In genomic region chr13:103285821-103286220, GRCm38 (mm10) we compare ENCODE assay signal across 18 mouse cellular contexts. TPM values are rescaled to one million over a fixed set of nuclear protein-coding genes. Genes with fewer than 3 reads are reported as not detected.
DNase-seq lines count a peak whose midpoint lies in the region; ATAC-seq lines count a peak whose summit lies in the region.
"Had no signal": no experiment of that assay in that cellular context is flagged by ENCODE, and none has a peak within 500 bp of the region (broad histone marks: within the 10 kb centered on the region; RNA-seq: fewer than 3 reads in every experiment).

No protein-coding gene starts in this region.

- DNase-seq in heart, adult 11 months = peak; percentile 94
- no peak for DNase-seq in heart, postnatal 14 days
- peak; percentile 80 for DNase-seq in kidney, adult 9 months
- peak; percentile 11 for DNase-seq in embryonic facial prominence, embryonic 10.5 days (ENCODE audit: low spot score)
- peak; percentile 48 to 65 for DNase-seq in kidney, postnatal 36 days
- no peak for DNase-seq in T-cell, adult 2 months (ENCODE audit: low spot score)
- DNase-seq: cerebellum, adult 2 months; cerebellum, postnatal 36 days; retina, postnatal 1 day; right cerebral cortex, postnatal 4 days had no signal

- no peak overlapping the region for H3K4me3 ChIP-seq in kidney, embryonic 14.5 days (ENCODE audit: low read length)
- H3K4me3 ChIP-seq in embryonic facial prominence, embryonic 10.5 days = no peak overlapping the region
- H3K4me3 ChIP-seq: forebrain, embryonic 13.5 days; lung, embryonic 15.5 days; midbrain, embryonic 12.5 days had no signal

- H3K4me2 ChIP-seq in kidney, embryonic 14.5 days (replicated peaks; ENCODE audit: low read depth, low read length) = no peak overlapping the region
- H3K4me2 ChIP-seq: forebrain, embryonic 13.5 days; lung, embryonic 15.5 days; midbrain, embryonic 12.5 days had no signal

- H3K4me1 ChIP-seq in kidney, embryonic 14.5 days (ENCODE audit: control insufficient read depth, insufficient read depth, low read length) = no peaks in the 10 kb centered on the region
- H3K4me1 ChIP-seq in embryonic facial prominence, embryonic 10.5 days = no peaks in the 10 kb centered on the region
- H3K4me1 ChIP-seq: forebrain, embryonic 13.5 days; lung, embryonic 15.5 days; midbrain, embryonic 12.5 days had no signal

- H3K36me3 ChIP-seq in kidney, embryonic 14.5 days (ENCODE audit: control insufficient read depth, insufficient read depth, low read length) = no peaks in the 10 kb centered on the region
- no peaks in the 10 kb centered on the region for H3K36me3 ChIP-seq in embryonic facial prominence, embryonic 10.5 days (replicated peaks)
- H3K36me3 ChIP-seq: lung, embryonic 15.5 days; midbrain, embryonic 12.5 days had no signal

- no peaks in the 10 kb centered on the region for H3K27me3 ChIP-seq in kidney, embryonic 14.5 days (ENCODE audit: control insufficient read depth, insufficient read depth, low read length)
- no peaks in the 10 kb centered on the region for H3K27me3 ChIP-seq in embryonic facial prominence, embryonic 10.5 days (replicated peaks; ENCODE audit: low read depth, poor library complexity, severe bottlenecking)
- H3K27me3 ChIP-seq: forebrain, embryonic 13.5 days; lung, embryonic 15.5 days; midbrain, embryonic 12.5 days had no signal

- no peak overlapping the region for H3K9ac ChIP-seq in kidney, embryonic 14.5 days (ENCODE audit: low read depth, low read length)
- H3K9ac ChIP-seq: forebrain, embryonic 13.5 days; liver, embryonic 14.5 days; lung, embryonic 15.5 days; midbrain, embryonic 12.5 days had no signal

- ATAC-seq in kidney, embryonic 14.5 days (ENCODE audit: low FRiP score, low TSS enrichment) = no peak
- ATAC-seq: forebrain, embryonic 13.5 days; hindbrain, embryonic 16.5 days; intestine, embryonic 16.5 days had no signal

- intact Hi-C loops in heart, postnatal 14 days (cut with DNase I) = no loop called here

- H3K27ac ChIP-seq in kidney, embryonic 14.5 days (ENCODE audit: low read depth, low read length) = no peak overlapping the region
- H3K27ac ChIP-seq in embryonic facial prominence, embryonic 10.5 days (replicated peaks) = no peak overlapping the region
- H3K27ac ChIP-seq: forebrain, embryonic 13.5 days; liver, embryonic 14.5 days; lung, embryonic 15.5 days; midbrain, embryonic 12.5 days; stomach, postnatal 0 days had no signal

- H3K9me3 ChIP-seq in kidney, embryonic 14.5 days (ENCODE audit: control insufficient read depth, low read length) = no peaks in the 10 kb centered on the region
- H3K9me3 ChIP-seq in embryonic facial prominence, embryonic 10.5 days = no peaks in the 10 kb centered on the region
- H3K9me3 ChIP-seq: forebrain, embryonic 13.5 days; lung, embryonic 15.5 days; midbrain, embryonic 12.5 days had no signal

- WGBS in kidney, embryonic 14.5 days = 81% methylated on average over 5 of the region's 5 CpGs
- WGBS in embryonic facial prominence, embryonic 10.5 days = 78% methylated on average over 5 of the region's 5 CpGs

RNA-seq across cellular contexts. Expression of gene Mast4, which starts 48.5 kb away (rescaled TPM):
- total RNA-seq in heart, postnatal 14 days (2021) = 10 to 100 TPM; 45.9 to 49.2 TPM
- polyA plus RNA-seq in kidney, embryonic 14.5 days (2014; fragmentation: Nextera tagmentation; extraction: Ambion mirVana) = 25.1 and 31.0 TPM in 2 replicates
- 21.3 and 23.0 TPM in 2 replicates for polyA plus RNA-seq in embryonic facial prominence, embryonic 10.5 days (2016; fragmentation: Nextera tagmentation; extraction: Ambion mirVana)

Comparison
In these comparisons a context has a peak if more than half of its experiments do, and no peak if none do; other contexts are left out.
1. DNase-seq: peak in heart, adult 11 months (single experiment), kidney, adult 9 months (single experiment), embryonic facial prominence, embryonic 10.5 days (single experiment) and kidney, postnatal 36 days (2 of 2); none in heart, postnatal 14 days (0 of 2) and T-cell, adult 2 months (single experiment).